Mouse (Mus musculus): ENCODE measurements around the gene Alg12.
A peak's percentile ranks its signal among the peaks of the same experiment; 100 is the strongest.

GRCm38 (mm10) chr15:88828800-88829705 is 9.9 kb upstream of the Alg12 start:
- TF ChIP-seq POLR2A (IDR thresholded peaks at IDR 0.05; ENCODE audit: borderline replicate concordance, control insufficient read depth, low read depth, low read length) (no peak), CTCF (IDR thresholded peaks at IDR 0.05; ENCODE audit: control insufficient read depth, insufficient read depth, low read length) (peak; percentile 99)
